Mouse (Mus musculus) hindbrain, embryonic 10.5 days (tissue): ENCODE measurements around the gene Srpr. TPM values are rescaled to one million over a fixed set of nuclear protein-coding genes. Genes with fewer than 3 reads are reported as not detected.

Source experiments
- DNase-seq: peaks from one replicate; pipeline ENCODE4 v3.0.0-alpha.2; 2017; ENCODE audit warnings: low spot score
- H3K27ac ChIP-seq: fragments of 300-500 bp; sonication (generic); 2 replicates; pipeline ENCODE4 v1.5.1; 2016; ENCODE audit warnings: mild to moderate bottlenecking, moderate library complexity
- H3K27me3 ChIP-seq: fragments of 300-500 bp; sonication (generic); 2 replicates; pipeline ENCODE4 v1.6.1; 2016; ENCODE audit warnings: mild to moderate bottlenecking; ENCODE audit not compliant: poor library complexity, insufficient read depth, severe bottlenecking
- H3K36me3 ChIP-seq: fragments of 300-500 bp; sonication (generic); 2 replicates; pipeline ENCODE4 v1.6.1; 2016; ENCODE audit warnings: mild to moderate bottlenecking, moderate library complexity
- H3K4me1 ChIP-seq: fragments of 300-500 bp; sonication (generic); replicated peaks from 2 replicates; pipeline ENCODE4 v1.6.1; 2016; ENCODE audit warnings: mild to moderate bottlenecking
- H3K4me3 ChIP-seq: fragments of 300-500 bp; sonication (generic); 2 replicates; pipeline ENCODE4 v1.5.1; 2016; ENCODE audit warnings: mild to moderate bottlenecking, moderate library complexity
- H3K9me3 ChIP-seq: fragments of 300-500 bp; sonication (generic); 2 replicates; pipeline ENCODE4 v1.6.1; 2016; ENCODE audit warnings: mild to moderate bottlenecking, moderate library complexity
- WGBS: fragments of 180-500 bp; shearing (Covaris S2); methylation state at CpG from one replicate; pipeline ENCODE4 v1.1.7; 2016; 5-methylcytosine and 5-hydroxymethylcytosine counted together
- polyA plus RNA-seq: library from polyadenylated mRNA; unstranded; fragments of >200 nt; fragmentation: Nextera tagmentation; extraction: Ambion mirVana; gene quantifications from 2 replicates; pipeline ENCODE4 v1.2.1, GENCODE M21; 2016

The Srpr gene
- polyA plus RNA-seq, 1 experiment from 2014 or later, result 77.4 TPM

- H3K4me1 ChIP-seq, result peaks cover 22% of the 10 kb centered on the region
- peak overlapping the region; percentile 77 for H3K4me3 ChIP-seq
- H3K27me3 ChIP-seq, result no peaks in the 10 kb centered on the region
- DNase-seq, result no peak
- 26% methylated on average over 18 of the region's 18 CpGs for WGBS
- no peaks in the 10 kb centered on the region for H3K9me3 ChIP-seq
- peaks cover 5% of the 10 kb centered on the region for H3K36me3 ChIP-seq
- H3K27ac ChIP-seq, result peak overlapping the region; percentile 89
These were observed 817 bp upstream of the Srpr start for GRCm38 (mm10) chr9:35198945-35199771.

- H3K36me3 ChIP-seq, result peaks cover 19% of the 10 kb centered on the region
- 69% methylated on average over 9 of the region's 9 CpGs for WGBS
- peak overlapping the region; percentile 89 for H3K27ac ChIP-seq
- H3K4me3 ChIP-seq, result peak overlapping the region; percentile 77
- DNase-seq, result no peak
- no peaks in the 10 kb centered on the region for H3K27me3 ChIP-seq
- H3K4me1 ChIP-seq, result peaks cover 22% of the 10 kb centered on the region
- H3K9me3 ChIP-seq, result no peaks in the 10 kb centered on the region
These were observed 620 bp downstream of the Srpr start for GRCm38 (mm10) chr9:35200529-35201060.

GRCm38 (mm10) chr9:35203536-35203935 is 3.6 kb downstream of the Srpr start:
- WGBS, result 71% methylated on average over 3 of the region's 3 CpGs

GRCm38 (mm10) chr9:35204421-35204820 is 4.4 kb downstream of the Srpr start:
- no peak overlapping the region for H3K4me3 ChIP-seq
- H3K27me3 ChIP-seq, result no peaks in the 10 kb centered on the region
- H3K9me3 ChIP-seq, result no peaks in the 10 kb centered on the region
- no peak for DNase-seq
- peaks cover 55% of the 10 kb centered on the region for H3K36me3 ChIP-seq
- WGBS, result 91% methylated on average over 2 of the region's 2 CpGs
- H3K27ac ChIP-seq, result no peak overlapping the region
- H3K4me1 ChIP-seq, result peaks cover 11% of the 10 kb centered on the region

More at GRCm38 (mm10) chr9:35203536-35203935, 3.6 kb downstream of the Srpr start:
- Histone ChIP-seq H3K9me3 (no peaks in the 10 kb centered on the region), H3K36me3 (peaks cover 48% of the 10 kb centered on the region), H3K4me1 (peaks cover 19% of the 10 kb centered on the region), H3K27ac (no peak overlapping the region), H3K4me3 (no peak overlapping the region), H3K27me3 (no peaks in the 10 kb centered on the region)
- no peak for DNase-seq

GRCm38 (mm10) chr9:35210542-35211474 is 10.8 kb downstream of the Srpr start, which contains the start of gene Foxred1:
TSS of gene Foxred1 (minus strand) at chr9:35211055.
- DNase-seq, result peak; percentile 99
- Histone ChIP-seq H3K36me3 (peaks cover 68% of the 10 kb centered on the region), H3K4me3 (peak within 1 kb of the TSS; percentile 80), H3K27ac (peak within 1 kb of the TSS; percentile 94), H3K4me1 (peaks cover 22% of the 10 kb centered on the region), H3K9me3 (no peaks in the 10 kb centered on the region), H3K27me3 (no peaks in the 10 kb centered on the region)
- WGBS, result 1% methylated on average over 72 of the region's 72 CpGs

- Histone ChIP-seq H3K4me1 (peaks cover 22% of the 10 kb centered on the region), H3K27me3 (no peaks in the 10 kb centered on the region), H3K27ac (peak overlapping the region; percentile 94), H3K9me3 (no peaks in the 10 kb centered on the region), H3K36me3 (peaks cover 68% of the 10 kb centered on the region), H3K4me3 (peak overlapping the region; percentile 80)
- DNase-seq, result no peak
- WGBS, result 37% methylated on average over 26 of the region's 26 CpGs
These were observed 11.9 kb downstream of the Srpr start for GRCm38 (mm10) chr9:35211573-35212511.

GRCm38 (mm10) chr9:35217963-35218362 is 18.0 kb downstream of the Srpr start:
- no peaks in the 10 kb centered on the region for H3K4me1 ChIP-seq
- no peaks in the 10 kb centered on the region for H3K27me3 ChIP-seq
- no peak for DNase-seq
- WGBS, result 82% methylated on average over 1 of the region's 1 CpGs
- no peak overlapping the region for H3K27ac ChIP-seq
- no peak overlapping the region for H3K4me3 ChIP-seq
- no peaks in the 10 kb centered on the region for H3K9me3 ChIP-seq
- peaks cover 100% of the 10 kb centered on the region for H3K36me3 ChIP-seq

GRCm38 (mm10) chr9:35223466-35223865 is 23.5 kb downstream of the Srpr start:
- H3K9me3 ChIP-seq, result no peaks in the 10 kb centered on the region
- no peaks in the 10 kb centered on the region for H3K27me3 ChIP-seq
- no peaks in the 10 kb centered on the region for H3K4me1 ChIP-seq
- no peak for DNase-seq
- WGBS, result 97% methylated on average over 3 of the region's 3 CpGs
- H3K4me3 ChIP-seq, result no peak overlapping the region
- H3K27ac ChIP-seq, result no peak overlapping the region
- peaks cover 85% of the 10 kb centered on the region for H3K36me3 ChIP-seq

GRCm38 (mm10) chr9:35228671-35229070 is 28.7 kb downstream of the Srpr start:
- Histone ChIP-seq H3K27me3 (no peaks in the 10 kb centered on the region), H3K4me1 (no peaks in the 10 kb centered on the region), H3K9me3 (no peaks in the 10 kb centered on the region), H3K27ac (no peak overlapping the region), H3K36me3 (peaks cover 59% of the 10 kb centered on the region), H3K4me3 (no peak overlapping the region)
- DNase-seq, result no peak
- WGBS, result 90% methylated on average over 3 of the region's 3 CpGs

- DNase-seq, result no peak
- H3K4me3 ChIP-seq, result no peak overlapping the region
- H3K9me3 ChIP-seq, result no peaks in the 10 kb centered on the region
- no peaks in the 10 kb centered on the region for H3K27me3 ChIP-seq
- WGBS, result 42% methylated on average over 3 of the region's 3 CpGs
- H3K4me1 ChIP-seq, result no peaks in the 10 kb centered on the region
- H3K27ac ChIP-seq, result no peak overlapping the region
- peaks cover 49% of the 10 kb centered on the region for H3K36me3 ChIP-seq
These were observed 36.0 kb downstream of the Srpr start for GRCm38 (mm10) chr9:35235996-35236395.

GRCm38 (mm10) chr9:35238371-35238770 is 38.4 kb downstream of the Srpr start:
- Histone ChIP-seq H3K4me1 (no peaks in the 10 kb centered on the region), H3K27me3 (no peaks in the 10 kb centered on the region), H3K9me3 (no peaks in the 10 kb centered on the region), H3K27ac (no peak overlapping the region), H3K36me3 (peaks cover 27% of the 10 kb centered on the region), H3K4me3 (no peak overlapping the region)
- 85% methylated on average over 1 of the region's 1 CpGs for WGBS
- DNase-seq, result no peak
